Mouse (Mus musculus) heart, adult 2 months (tissue): Measurements from ENCODE around the gene Map2k2.

Experiments used
- CTCF ChIP-seq: fragments of 200-600 bp; IDR thresholded peaks from 2 replicates; pipeline ENCODE4 v1.8.1; 2022; ENCODE audit warnings: antibody characterized with exemption, mild to moderate bottlenecking, moderate library complexity
- EP300 ChIP-seq: fragments of 200-500 bp; IDR thresholded peaks from 2 replicates; pipeline ENCODE4 v1.6.1; 2011; ENCODE audit warnings: low read depth, low read length, control low read depth; ENCODE audit not compliant: insufficient read depth

DNA sequence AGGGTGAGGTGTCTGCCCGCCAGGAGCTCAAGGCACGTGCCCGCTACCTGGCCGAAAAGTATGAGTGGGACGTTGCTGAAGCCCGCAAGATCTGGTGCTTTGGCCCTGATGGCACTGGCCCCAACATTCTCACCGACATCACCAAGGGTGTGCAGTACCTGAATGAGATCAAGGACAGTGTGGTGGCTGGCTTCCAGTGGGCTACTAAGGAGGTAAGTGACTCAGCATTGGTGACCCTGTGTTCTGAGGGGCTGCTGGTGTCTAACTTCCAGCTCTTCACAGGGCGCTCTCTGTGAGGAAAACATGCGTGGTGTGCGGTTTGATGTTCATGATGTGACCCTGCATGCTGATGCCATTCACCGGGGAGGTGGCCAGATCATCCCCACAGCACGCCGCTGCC is 75.2 kb downstream of the Map2k2 start:
- TF ChIP-seq CTCF, result no peak
- no peak for TF ChIP-seq EP300
